Mouse (Mus musculus): ENCODE data around the gene Sde2.
"Not testable (repeated sequence)": the region's sequence is repeated elsewhere in the genome, so short reads cannot be mapped to it uniquely, and the experiment has no call there.

The Sde2 gene

GRCm38 (mm10) chr1:180830588-180831346 lies 20.2 kb upstream of the Sde2 start:
- DNase-seq (ENCODE audit: low read depth, low spot score), result no peak

- no peak for DNase-seq (ENCODE audit: low read depth, low spot score)
Measured at GRCm38 (mm10) chr1:180835273-180836015, 15.5 kb upstream of the Sde2 start.

GRCm38 (mm10) chr1:180836467-180836866 lies 14.5 kb upstream of the Sde2 start:
- DNase-seq (ENCODE audit: low read depth, low spot score), result not testable (repeated sequence)

GRCm38 (mm10) chr1:180837186-180837585 lies 13.7 kb upstream of the Sde2 start:
- DNase-seq (ENCODE audit: low read depth, low spot score), result no peak

- peak; percentile 29 for DNase-seq (ENCODE audit: low read depth, low spot score)
Measured at GRCm38 (mm10) chr1:180838014-180838413, 12.9 kb upstream of the Sde2 start.

GRCm38 (mm10) chr1:180839201-180839910 lies 11.6 kb upstream of the Sde2 start:
- no peak for DNase-seq (ENCODE audit: low read depth, low spot score)

- no peak for DNase-seq (ENCODE audit: low read depth, low spot score)
Measured at GRCm38 (mm10) chr1:180841561-180842300, 9.2 kb upstream of the Sde2 start.

GRCm38 (mm10) chr1:180848114-180848510 lies 2.8 kb upstream of the Sde2 start:
- DNase-seq (ENCODE audit: low read depth, low spot score), result peak; percentile 74

GRCm38 (mm10) chr1:180848511-180849241 lies 2.3 kb upstream of the Sde2 start:
- DNase-seq (ENCODE audit: low read depth, low spot score), result no peak

GRCm38 (mm10) chr1:180849701-180850301 lies 1.1 kb upstream of the Sde2 start:
- no peak for DNase-seq (ENCODE audit: low read depth, low spot score)

GRCm38 (mm10) chr1:180858763-180859162 lies 7.8 kb downstream of the Sde2 start:
- DNase-seq (ENCODE audit: low read depth, low spot score), result no peak

GRCm38 (mm10) chr1:180860030-180860429 lies 9.1 kb downstream of the Sde2 start:
- DNase-seq (ENCODE audit: low read depth, low spot score), result no peak

GRCm38 (mm10) chr1:180863606-180864005 lies 12.7 kb downstream of the Sde2 start:
- DNase-seq (ENCODE audit: low read depth, low spot score), result peak; percentile 40

- DNase-seq (ENCODE audit: low read depth, low spot score), result no peak
Measured at GRCm38 (mm10) chr1:180866001-180866400, 15.1 kb downstream of the Sde2 start.

- no peak for DNase-seq (ENCODE audit: low read depth, low spot score)
Measured at GRCm38 (mm10) chr1:180870122-180870650, 19.3 kb downstream of the Sde2 start.

- peak; percentile 67 for DNase-seq (ENCODE audit: low read depth, low spot score)
Measured at GRCm38 (mm10) chr1:180873861-180874484, 23.0 kb downstream of the Sde2 start.

- DNase-seq (ENCODE audit: low read depth, low spot score), result no peak
Measured at GRCm38 (mm10) chr1:180874615-180875014, 23.7 kb downstream of the Sde2 start.

- no peak for DNase-seq (ENCODE audit: low read depth, low spot score)
Measured at GRCm38 (mm10) chr1:180875126-180875525, 24.2 kb downstream of the Sde2 start.

- DNase-seq (ENCODE audit: low read depth, low spot score), result no peak
Measured at GRCm38 (mm10) chr1:180877466-180877865, 26.5 kb downstream of the Sde2 start.

- DNase-seq (ENCODE audit: low read depth, low spot score), result no peak
Measured at GRCm38 (mm10) chr1:180881768-180882167, 30.8 kb downstream of the Sde2 start.
